Mouse (Mus musculus) small intestine, adult 2 months (tissue): Measurements from ENCODE around the gene Hexdc. TPM values are rescaled to one million over a fixed set of nuclear protein-coding genes. Genes with fewer than 3 reads are reported as not detected.

Experiments used
- H3K27ac ChIP-seq: fragments of 200-500 bp; 2 replicates; pipeline ENCODE4 v1.5.1; 2012; ENCODE audit warnings: low read depth, low read length, control low read depth, inconsistent platforms; ENCODE audit not compliant: insufficient read depth
- H3K27me3 ChIP-seq: fragments of 200-500 bp; 2 replicates; pipeline ENCODE4 v1.6.1; 2012; ENCODE audit warnings: mild to moderate bottlenecking, moderate library complexity, low read length, inconsistent platforms; ENCODE audit not compliant: control insufficient read depth, insufficient read depth
- H3K36me3 ChIP-seq: fragments of 200-500 bp; 2 replicates; pipeline ENCODE4 v1.6.1; 2012; ENCODE audit warnings: mild to moderate bottlenecking, low read length, control low read depth, inconsistent platforms; ENCODE audit not compliant: control insufficient read depth, insufficient read depth
- H3K4me1 ChIP-seq: fragments of 200-500 bp; 2 replicates; pipeline ENCODE4 v1.6.1; 2012; ENCODE audit warnings: low read length, inconsistent platforms, mixed read lengths; ENCODE audit not compliant: control insufficient read depth, insufficient read depth, insufficient read length
- H3K4me3 ChIP-seq: fragments of 200-500 bp; 2 replicates; pipeline ENCODE4 v1.5.1; 2012; ENCODE audit warnings: low read depth, mild to moderate bottlenecking, control low read depth, inconsistent platforms, low read length, moderate library complexity
- CTCF ChIP-seq: fragments of 200-500 bp; IDR thresholded peaks from 2 replicates; pipeline ENCODE4 v1.5.1; 2012; ENCODE audit warnings: low read depth, mild to moderate bottlenecking, control low read depth, inconsistent platforms, low read length, moderate library complexity, mixed read lengths; ENCODE audit not compliant: insufficient replicate concordance, insufficient read length; ENCODE audit errors: extremely low read depth
- POLR2A ChIP-seq: fragments of 200-500 bp; IDR thresholded peaks from 2 replicates; pipeline ENCODE4 v1.6.1; 2012; ENCODE audit warnings: low read depth, mild to moderate bottlenecking, control low read depth, inconsistent platforms, low read length, moderate library complexity
- WGBS: fragments of 180-500 bp; shearing (Covaris S2); methylation state at CpG from one replicate; pipeline ENCODE4 v1.1.7; 2018; 5-methylcytosine and 5-hydroxymethylcytosine counted together
- polyA plus RNA-seq: library from polyadenylated mRNA; depleted of rRNA; stranded (reverse); fragments of >200 nt; gene quantifications from 2 replicates; pipeline ENCODE4 v1.2.3, GENCODE M21; 2012

Hexdc gene
- polyA plus RNA-seq, 1 experiment: 27.9 TPM

GRCm38 (mm10) chr11:121228129-121229017, 24.1 kb downstream of the Hexdc start:
- Histone ChIP-seq H3K4me3 (peak overlapping the region; percentile 95), H3K36me3 (peaks cover 34% of the 10 kb centered on the region), H3K27ac (peak overlapping the region; percentile 92), H3K27me3 (no peaks in the 10 kb centered on the region), H3K4me1 (peaks cover 10% of the 10 kb centered on the region; the same call in 1 of the 2 replicates)
- WGBS: 10% methylated on average over 21 of the region's 21 CpGs
- no peak for TF ChIP-seq POLR2A
- TF ChIP-seq CTCF: no peak

GRCm38 (mm10) chr11:121229018-121229439, 24.8 kb downstream of the Hexdc start, which contains the start of gene Cybc1:
TSS of gene Cybc1 (minus strand) at chr11:121229322.
- Histone ChIP-seq H3K4me1 (peaks cover 10% of the 10 kb centered on the region; the same call in 1 of the 2 replicates), H3K4me3 (peak within 1 kb of the TSS; percentile 95), H3K27me3 (no peaks in the 10 kb centered on the region), H3K36me3 (peaks cover 27% of the 10 kb centered on the region), H3K27ac (peak within 1 kb of the TSS; percentile 92)
- under 1% methylated on average over 23 of the region's 23 CpGs for WGBS
- peak; percentile 22; the same call in 1 of the 2 replicates for TF ChIP-seq POLR2A
- TF ChIP-seq CTCF: peak; percentile 35; the same call in 1 of the 2 replicates

- 76% methylated on average over 4 of the region's 4 CpGs for WGBS
- Histone ChIP-seq H3K27me3 (no peaks in the 10 kb centered on the region), H3K27ac (no peak overlapping the region), H3K36me3 (peaks cover 7% of the 10 kb centered on the region; the same call in 1 of the 2 replicates), H3K4me3 (no peak overlapping the region), H3K4me1 (peaks cover 10% of the 10 kb centered on the region; the same call in 1 of the 2 replicates)
- TF ChIP-seq POLR2A (no peak), CTCF (no peak)
These were observed 27.0 kb downstream of the Hexdc start for GRCm38 (mm10) chr11:121231191-121231590.

GRCm38 (mm10) chr11:121231628-121232291, 27.5 kb downstream of the Hexdc start:
- WGBS: 59% methylated on average over 4 of the region's 4 CpGs
- TF ChIP-seq POLR2A (no peak), CTCF (no peak)
- Histone ChIP-seq H3K27me3 (no peaks in the 10 kb centered on the region), H3K4me3 (no peak overlapping the region), H3K27ac (no peak overlapping the region), H3K36me3 (0 out of 2 replicates have a peak, but pooled peaks cover 2% of the 10 kb centered on the region), H3K4me1 (peaks cover 10% of the 10 kb centered on the region; the same call in 1 of the 2 replicates)

GRCm38 (mm10) chr11:121232706-121233105, 28.5 kb downstream of the Hexdc start:
- H3K36me3 ChIP-seq: no peaks in the 10 kb centered on the region
- no peak overlapping the region for H3K27ac ChIP-seq
- TF ChIP-seq CTCF (no peak), POLR2A (no peak)
- H3K27me3 ChIP-seq: no peaks in the 10 kb centered on the region
- WGBS: 64% methylated on average over 4 of the region's 4 CpGs
- H3K4me3 ChIP-seq: no peak overlapping the region
- peaks cover 10% of the 10 kb centered on the region; the same call in 1 of the 2 replicates for H3K4me1 ChIP-seq

- Histone ChIP-seq H3K36me3 (peaks cover 8% of the 10 kb centered on the region; the same call in 1 of the 2 replicates), H3K4me1 (peaks cover 2% of the 10 kb centered on the region; the same call in 1 of the 2 replicates), H3K4me3 (no peak overlapping the region), H3K27ac (peak overlapping the region; percentile 99; the same call in 1 of the 2 replicates), H3K27me3 (no peaks in the 10 kb centered on the region)
- WGBS: 18% methylated on average over 9 of the region's 9 CpGs
- TF ChIP-seq POLR2A: no peak
- TF ChIP-seq CTCF: peak; percentile 60; the same call in 1 of the 2 replicates
These were observed 31.4 kb downstream of the Hexdc start for GRCm38 (mm10) chr11:121235475-121236238.
